Mouse (Mus musculus): Measurements from ENCODE around the gene Fam207a. TPM values are rescaled to one million over a fixed set of nuclear protein-coding genes. Genes with fewer than 3 reads are reported as not detected.

The Fam207a gene
- polyA plus RNA-seq, 1 experiment from 2014 or later: 42.2 TPM

DNA sequence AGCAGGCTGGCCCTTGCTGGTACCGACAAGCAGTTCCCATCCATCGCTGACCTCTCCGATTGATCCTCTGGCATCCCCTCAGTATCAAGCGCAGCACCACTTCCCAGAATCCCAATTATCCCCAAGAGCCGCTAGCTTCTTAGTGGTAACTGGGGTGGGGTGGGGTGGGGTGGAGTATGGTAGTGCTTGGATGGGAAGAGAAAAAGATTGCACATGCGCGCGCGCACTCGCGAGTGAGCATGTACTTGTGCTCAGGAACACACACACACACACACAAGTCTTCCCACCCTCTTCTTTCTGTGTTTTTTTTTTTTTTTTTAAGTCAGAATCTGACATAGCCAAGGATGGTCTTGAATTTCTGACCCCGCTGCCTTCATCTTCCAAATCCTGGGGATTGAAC, 7.2 kb upstream of the Fam207a start:
- no peak for ATAC-seq (ENCODE audit: low FRiP score)
- no peak overlapping the region for H3K27ac ChIP-seq (ENCODE audit: low read depth, low read length)
- H3K4me1 ChIP-seq (ENCODE audit: control insufficient read depth, insufficient read depth, low read length): no peaks in the 10 kb centered on the region; the same call in 1 of the 2 replicates
- WGBS: 46% methylated on average over 12 of the region's 12 CpGs
- peak overlapping the region; percentile 53 for H3K4me2 ChIP-seq
- no peaks in the 10 kb centered on the region for H3K36me3 ChIP-seq (ENCODE audit: control insufficient read depth, insufficient read depth, low read length)
- H3K9ac ChIP-seq (ENCODE audit: low read length): peak overlapping the region; percentile 59
- peak; percentile 85 for DNase-seq (ENCODE audit: low spot score, missing footprints)
- peak overlapping the region; percentile 25 for H3K4me3 ChIP-seq (ENCODE audit: low read depth, low read length)
- H3K9me3 ChIP-seq (ENCODE audit: control insufficient read depth, low read length): no peaks in the 10 kb centered on the region
- H3K27me3 ChIP-seq (ENCODE audit: control insufficient read depth, insufficient read depth, low read length): no peaks in the 10 kb centered on the region

DNA sequence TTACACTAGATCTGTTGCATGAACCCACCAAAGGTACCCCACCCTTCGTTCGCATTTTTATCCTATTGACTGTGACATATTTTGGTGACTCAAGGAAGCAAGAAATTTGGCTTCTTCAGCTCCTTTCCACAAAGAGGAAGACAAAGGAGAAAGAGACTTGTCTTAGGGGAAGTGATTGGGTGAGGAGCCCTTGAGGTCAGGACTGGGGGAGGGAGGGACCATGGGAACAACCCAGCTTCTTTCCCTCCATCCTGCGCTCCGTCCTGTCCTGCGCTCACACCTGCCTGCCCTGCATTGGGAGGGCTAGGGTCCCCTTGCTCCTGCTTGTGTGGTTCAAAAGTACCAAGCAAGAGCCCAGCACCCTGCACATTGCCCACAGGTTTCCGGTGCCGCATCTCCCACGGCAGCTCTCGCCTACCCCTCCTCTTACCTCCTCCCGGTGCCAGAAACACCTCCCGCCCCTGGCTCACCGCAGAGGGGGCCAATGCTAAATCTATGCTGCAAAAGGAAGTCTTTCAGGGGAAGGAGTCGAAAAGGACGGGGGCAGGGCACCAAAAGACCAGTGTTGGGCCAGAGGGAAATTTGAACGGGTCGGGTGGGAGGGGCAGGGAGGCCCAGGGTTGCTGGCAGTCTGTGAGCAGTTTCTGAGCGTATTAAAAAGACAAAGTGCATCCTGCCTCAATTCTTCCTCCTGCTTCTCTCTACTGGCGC, 6.6 kb upstream of the Fam207a start:
- Histone ChIP-seq H3K27me3 (ENCODE audit: control insufficient read depth, insufficient read depth, low read length) (no peaks in the 10 kb centered on the region), H3K27ac (ENCODE audit: low read depth, low read length) (no peak overlapping the region), H3K9me3 (ENCODE audit: control insufficient read depth, low read length) (no peaks in the 10 kb centered on the region), H3K36me3 (ENCODE audit: control insufficient read depth, insufficient read depth, low read length) (no peaks in the 10 kb centered on the region), H3K9ac (ENCODE audit: low read length) (peak overlapping the region; percentile 59), H3K4me2 (peak overlapping the region; percentile 53), H3K4me3 (ENCODE audit: low read depth, low read length) (peak overlapping the region; percentile 25), H3K4me1 (ENCODE audit: control insufficient read depth, insufficient read depth, low read length) (no peaks in the 10 kb centered on the region; the same call in 1 of the 2 replicates)
- DNase-seq (ENCODE audit: low spot score, missing footprints): peak; percentile 87
- no peak for ATAC-seq (ENCODE audit: low FRiP score)
- WGBS: 15% methylated on average over 18 of the region's 18 CpGs

DNA sequence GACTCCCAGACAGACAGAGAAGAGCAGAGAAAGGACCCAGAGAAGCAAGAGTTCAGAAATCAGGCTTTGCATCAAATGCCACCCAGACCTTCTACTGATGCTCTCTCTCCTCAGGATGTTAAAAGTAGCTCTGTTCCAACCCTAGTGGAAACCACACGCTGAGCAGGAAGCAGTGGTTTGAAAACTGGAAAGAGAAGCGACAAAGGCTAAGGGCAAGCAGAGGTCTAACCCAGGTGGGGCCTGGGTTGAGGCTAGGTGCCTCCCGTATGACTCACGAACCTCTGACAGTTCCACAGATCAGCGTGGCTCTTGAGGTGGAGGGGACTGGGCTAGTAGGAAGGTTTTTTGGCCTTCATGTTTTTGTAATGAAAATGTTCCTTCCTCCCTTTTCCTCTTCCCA, 4.9 kb upstream of the Fam207a start:
- no peak overlapping the region for H3K9ac ChIP-seq (ENCODE audit: low read length)
- H3K4me3 ChIP-seq (ENCODE audit: low read depth, low read length): no peak overlapping the region
- ATAC-seq (ENCODE audit: low FRiP score) (no peak), DNase-seq (ENCODE audit: low spot score, missing footprints) (no peak)
- no peak overlapping the region for H3K4me2 ChIP-seq
- H3K4me1 ChIP-seq (ENCODE audit: control insufficient read depth, insufficient read depth, low read length): peaks cover 7% of the 10 kb centered on the region
- WGBS: 93% methylated on average over 5 of the region's 5 CpGs
- H3K36me3 ChIP-seq (ENCODE audit: control insufficient read depth, insufficient read depth, low read length): no peaks in the 10 kb centered on the region
- H3K27me3 ChIP-seq (ENCODE audit: control insufficient read depth, insufficient read depth, low read length): no peaks in the 10 kb centered on the region
- no peaks in the 10 kb centered on the region for H3K9me3 ChIP-seq (ENCODE audit: control insufficient read depth, low read length)
- H3K27ac ChIP-seq (ENCODE audit: low read depth, low read length): no peak overlapping the region

DNA sequence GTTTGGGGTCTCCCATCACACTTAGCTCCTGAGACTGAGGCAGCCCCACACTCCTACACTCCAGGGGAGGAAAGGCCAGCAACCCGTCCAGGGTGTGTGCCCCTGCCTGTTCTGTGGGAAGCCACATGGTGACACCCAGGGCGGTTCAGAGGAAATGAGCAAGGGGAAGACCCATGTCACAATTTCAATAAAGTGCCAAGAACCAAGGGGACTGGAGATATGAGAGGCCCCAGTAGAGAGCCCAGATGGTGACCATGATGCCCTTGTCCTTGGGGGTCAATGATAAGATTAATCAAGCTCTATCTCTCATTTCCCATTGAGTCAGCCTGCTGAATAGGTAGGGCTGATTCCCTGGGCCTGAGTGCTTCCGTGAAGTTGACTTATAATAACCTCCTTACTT, 3.6 kb upstream of the Fam207a start:
- no peaks in the 10 kb centered on the region for H3K27me3 ChIP-seq (ENCODE audit: control insufficient read depth, insufficient read depth, low read length)
- peaks cover 14% of the 10 kb centered on the region for H3K4me1 ChIP-seq (ENCODE audit: control insufficient read depth, insufficient read depth, low read length)
- H3K4me2 ChIP-seq: no peak overlapping the region
- H3K4me3 ChIP-seq (ENCODE audit: low read depth, low read length): no peak overlapping the region
- ATAC-seq (ENCODE audit: low FRiP score) (no peak), DNase-seq (ENCODE audit: low spot score, missing footprints) (no peak)
- WGBS: 85% methylated on average over 3 of the region's 3 CpGs
- H3K36me3 ChIP-seq (ENCODE audit: control insufficient read depth, insufficient read depth, low read length): no peaks in the 10 kb centered on the region
- H3K9me3 ChIP-seq (ENCODE audit: control insufficient read depth, low read length): no peaks in the 10 kb centered on the region
- no peak overlapping the region for H3K27ac ChIP-seq (ENCODE audit: low read depth, low read length)
- no peak overlapping the region for H3K9ac ChIP-seq (ENCODE audit: low read length)

DNA sequence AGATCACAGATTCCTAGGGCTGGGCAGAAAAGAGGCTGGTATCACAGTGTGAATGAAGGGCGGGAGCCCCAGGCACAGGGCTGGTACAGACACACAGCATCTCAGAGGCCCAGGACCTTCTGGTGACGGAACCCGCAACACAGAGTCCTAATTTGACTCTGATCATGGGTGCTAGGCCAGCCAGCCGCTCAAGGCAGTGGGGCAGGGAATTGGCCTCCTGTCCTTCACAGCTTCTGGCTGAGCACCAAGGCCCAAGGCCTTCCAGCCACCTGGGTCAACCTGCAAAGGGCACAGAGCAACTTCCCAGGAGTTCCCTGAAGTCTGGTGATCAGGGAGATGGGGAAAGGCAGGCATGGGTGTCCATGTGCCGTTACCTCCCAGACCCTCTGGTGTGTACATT, 2.2 kb upstream of the Fam207a start:
- Histone ChIP-seq H3K4me1 (ENCODE audit: control insufficient read depth, insufficient read depth, low read length) (peaks cover 14% of the 10 kb centered on the region), H3K27ac (ENCODE audit: low read depth, low read length) (no peak overlapping the region), H3K9me3 (ENCODE audit: control insufficient read depth, low read length) (no peaks in the 10 kb centered on the region), H3K9ac (ENCODE audit: low read length) (no peak overlapping the region), H3K4me2 (no peak overlapping the region), H3K27me3 (ENCODE audit: control insufficient read depth, insufficient read depth, low read length) (no peaks in the 10 kb centered on the region), H3K4me3 (ENCODE audit: low read depth, low read length) (no peak overlapping the region), H3K36me3 (ENCODE audit: control insufficient read depth, insufficient read depth, low read length) (peaks cover 1% of the 10 kb centered on the region; the same call in 1 of the 2 replicates)
- WGBS: 89% methylated on average over 5 of the region's 5 CpGs
- ATAC-seq (ENCODE audit: low FRiP score) (no peak), DNase-seq (ENCODE audit: low spot score, missing footprints) (no peak)

DNA sequence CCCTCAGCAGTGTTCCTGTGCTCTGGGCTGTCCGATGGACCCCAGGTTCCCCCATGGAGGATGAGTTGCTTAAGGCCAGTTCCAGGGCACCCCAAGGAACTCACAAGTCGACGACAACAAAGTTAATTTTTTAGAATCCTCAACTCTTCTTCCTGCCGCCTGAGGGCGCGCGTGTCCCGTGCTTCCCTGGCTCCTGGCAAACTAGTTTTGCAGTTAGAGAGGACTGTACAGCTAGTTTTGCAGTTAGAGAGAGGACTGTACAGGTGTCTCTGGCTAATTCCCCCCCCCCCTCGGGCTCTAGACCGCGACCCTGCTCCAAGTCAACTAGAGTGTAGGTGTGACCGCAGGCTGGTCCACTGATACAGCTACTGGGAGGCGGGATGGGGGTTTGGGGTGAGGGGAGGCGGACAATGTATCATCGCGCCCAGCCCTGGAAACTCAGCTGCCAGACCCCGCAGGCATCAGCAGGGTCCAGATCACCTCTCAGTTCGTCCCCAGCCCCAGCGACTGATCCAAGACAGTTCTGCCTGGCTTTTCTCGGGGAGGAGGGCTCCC, 1.6 kb upstream of the Fam207a start:
- no peak overlapping the region for H3K27ac ChIP-seq (ENCODE audit: low read depth, low read length)
- ATAC-seq (ENCODE audit: low FRiP score): peak; percentile 36
- H3K4me3 ChIP-seq (ENCODE audit: low read depth, low read length): no peak overlapping the region
- H3K36me3 ChIP-seq (ENCODE audit: control insufficient read depth, insufficient read depth, low read length): peaks cover 4% of the 10 kb centered on the region; the same call in 1 of the 2 replicates
- no peak overlapping the region for H3K9ac ChIP-seq (ENCODE audit: low read length)
- no peaks in the 10 kb centered on the region for H3K9me3 ChIP-seq (ENCODE audit: control insufficient read depth, low read length)
- peaks cover 14% of the 10 kb centered on the region for H3K4me1 ChIP-seq (ENCODE audit: control insufficient read depth, insufficient read depth, low read length)
- 21% methylated on average over 20 of the region's 20 CpGs for WGBS
- peak; percentile 92 for DNase-seq (ENCODE audit: low spot score, missing footprints)
- no peak overlapping the region for H3K4me2 ChIP-seq
- H3K27me3 ChIP-seq (ENCODE audit: control insufficient read depth, insufficient read depth, low read length): no peaks in the 10 kb centered on the region

DNA sequence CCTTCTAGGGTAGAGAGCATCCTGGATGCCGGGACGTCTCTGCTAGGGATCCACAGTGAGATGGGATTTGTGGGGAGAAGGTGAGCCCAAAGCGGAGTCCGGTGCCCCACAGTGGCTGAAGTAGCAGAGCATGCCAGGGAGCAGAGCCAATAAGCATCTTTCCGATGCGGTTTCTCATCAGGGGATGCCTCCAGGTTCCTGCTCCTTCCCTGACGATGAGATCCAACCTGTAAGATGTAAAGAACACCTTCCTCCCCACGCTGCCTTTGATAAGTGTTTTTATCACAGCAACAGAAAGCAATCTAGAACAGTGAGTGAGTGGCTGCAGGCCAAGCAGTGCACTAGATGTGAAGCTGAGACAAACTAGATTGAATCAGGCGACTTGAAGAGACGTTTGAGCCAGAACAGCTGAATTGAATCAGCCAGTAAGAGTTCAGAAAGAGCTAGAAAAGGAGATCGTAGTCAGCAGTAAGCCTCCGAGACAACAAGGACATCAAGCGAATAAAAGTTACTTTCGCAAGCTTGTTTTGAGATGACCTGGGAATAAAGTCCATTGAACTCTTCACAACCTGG, 880 bp upstream of the Fam207a start:
- H3K27me3 ChIP-seq (ENCODE audit: control insufficient read depth, insufficient read depth, low read length): no peaks in the 10 kb centered on the region
- DNase-seq (ENCODE audit: low spot score, missing footprints) (no peak), ATAC-seq (ENCODE audit: low FRiP score) (peak; percentile 7; the same call in 1 of the 2 replicates)
- H3K9me3 ChIP-seq (ENCODE audit: control insufficient read depth, low read length): no peaks in the 10 kb centered on the region
- H3K27ac ChIP-seq (ENCODE audit: low read depth, low read length): no peak overlapping the region
- H3K4me2 ChIP-seq: peak overlapping the region; percentile 88
- peaks cover 14% of the 10 kb centered on the region for H3K4me1 ChIP-seq (ENCODE audit: control insufficient read depth, insufficient read depth, low read length)
- WGBS: 46% methylated on average over 14 of the region's 14 CpGs
- H3K4me3 ChIP-seq (ENCODE audit: low read depth, low read length): peak overlapping the region; percentile 91
- H3K36me3 ChIP-seq (ENCODE audit: control insufficient read depth, insufficient read depth, low read length): peaks cover 4% of the 10 kb centered on the region; the same call in 1 of the 2 replicates
- peak overlapping the region; percentile 90 for H3K9ac ChIP-seq (ENCODE audit: low read length)

DNA sequence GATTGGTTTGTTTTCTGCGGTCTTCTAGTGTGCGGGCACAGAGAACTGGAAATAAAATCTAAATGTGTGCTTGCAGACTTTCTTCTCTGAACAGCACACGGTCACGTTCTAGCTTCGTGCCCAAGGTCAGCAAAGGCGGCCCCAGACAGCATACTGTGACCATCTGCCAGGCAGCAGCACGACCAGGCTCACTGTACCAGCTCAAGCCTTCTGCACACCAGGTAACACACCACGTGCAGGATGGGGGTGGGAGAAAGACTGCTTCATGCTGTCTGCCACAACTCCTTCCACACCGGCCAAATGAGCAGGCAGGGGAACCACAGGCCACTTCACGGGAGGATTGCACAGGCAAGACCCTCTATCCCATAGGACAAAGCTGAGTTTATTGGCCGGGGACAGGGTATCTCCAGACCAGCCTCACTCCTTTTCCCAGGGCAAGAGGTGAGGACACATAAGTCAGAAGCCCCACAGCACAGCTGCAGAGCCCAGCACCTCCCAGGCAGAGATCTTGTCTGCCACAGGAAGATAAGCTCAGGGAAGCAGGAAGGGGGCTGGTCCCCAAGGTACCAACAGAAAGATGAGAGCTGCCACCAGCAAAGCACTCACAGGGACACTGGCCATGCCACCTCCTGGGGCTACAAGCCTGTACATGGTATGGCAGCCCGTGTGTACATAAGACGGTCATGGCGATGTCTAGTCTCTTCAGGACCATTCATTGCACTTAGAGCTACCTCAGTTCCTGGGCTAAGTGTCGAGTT, 5.2 kb downstream of the Fam207a start:
- DNase-seq (ENCODE audit: low spot score, missing footprints) (no peak), ATAC-seq (ENCODE audit: low FRiP score) (no peak)
- no peaks in the 10 kb centered on the region for H3K9me3 ChIP-seq (ENCODE audit: control insufficient read depth, low read length)
- peaks cover 7% of the 10 kb centered on the region for H3K4me1 ChIP-seq (ENCODE audit: control insufficient read depth, insufficient read depth, low read length)
- peaks cover 8% of the 10 kb centered on the region; the same call in 1 of the 2 replicates for H3K36me3 ChIP-seq (ENCODE audit: control insufficient read depth, insufficient read depth, low read length)
- H3K27me3 ChIP-seq (ENCODE audit: control insufficient read depth, insufficient read depth, low read length): no peaks in the 10 kb centered on the region
- no peak overlapping the region for H3K9ac ChIP-seq (ENCODE audit: low read length)
- no peak overlapping the region for H3K4me3 ChIP-seq (ENCODE audit: low read depth, low read length)
- H3K4me2 ChIP-seq: no peak overlapping the region
- WGBS: 84% methylated on average over 15 of the region's 15 CpGs
- no peak overlapping the region for H3K27ac ChIP-seq (ENCODE audit: low read depth, low read length)
